Mouse (Mus musculus) ES-E14 (cell line): ENCODE measurements around the gene Dnah12. TPM values are rescaled to one million over a fixed set of nuclear protein-coding genes. Genes with fewer than 3 reads are reported as not detected.
A peak's percentile ranks its signal among the peaks of the same experiment; 100 is the strongest.
"Not testable (repeated sequence)": the region's sequence is repeated elsewhere in the genome, so short reads cannot be mapped to it uniquely, and the experiment has no call there.

ENCODE experiments used
- DNase-seq: peaks from one replicate; pipeline ENCODE4 v3.0.0-alpha.2; 2013; ENCODE audit warnings: low read depth, low spot score
- H3K27ac ChIP-seq: 2 replicates; pipeline ENCODE4 v1.5.1; 2012; ENCODE audit warnings: low read depth, mild to moderate bottlenecking, low read length, moderate library complexity, mixed read lengths; ENCODE audit not compliant: poor library complexity, insufficient read depth, severe bottlenecking
- H3K36me3 ChIP-seq: 2 replicates; pipeline ENCODE4 v1.6.1; 2012; ENCODE audit warnings: mild to moderate bottlenecking, low read length, moderate library complexity, mixed read lengths; ENCODE audit not compliant: control insufficient read depth, poor library complexity, insufficient read depth, severe bottlenecking
- H3K4me1 ChIP-seq, 2 experiments: fragments of 150-350 bp in 1 of 2; sonication (generic) in 1 of 2; 2 replicates each; pipeline ENCODE4 v1.6.1; 2012; ENCODE audit warnings: low read length in 2 of 2, mild to moderate bottlenecking in 1 of 2, mixed read lengths in 1 of 2; ENCODE audit not compliant: control insufficient read depth in 2 of 2, insufficient read depth in 2 of 2, poor library complexity in 1 of 2
- H3K4me3 ChIP-seq, 2 experiments: fragments of 150-350 bp in 1 of 2; sonication (generic) in 1 of 2; 2 replicates each; pipeline ENCODE4 v1.5.1; 2012; ENCODE audit warnings: low read length in 2 of 2, low read depth in 1 of 2, mild to moderate bottlenecking in 1 of 2, mixed read lengths in 1 of 2; ENCODE audit not compliant: insufficient read depth in 1 of 2, poor library complexity in 1 of 2, severe bottlenecking in 1 of 2
- H3K9ac ChIP-seq: 2 replicates; pipeline ENCODE4 v1.6.1; 2012; ENCODE audit warnings: low read depth, mild to moderate bottlenecking, low read length, mixed read lengths; ENCODE audit not compliant: poor library complexity, insufficient read depth, severe bottlenecking
- H3K9me3 ChIP-seq: fragments of 150-350 bp; sonication (generic); 2 replicates; pipeline ENCODE4 v1.6.1; 2012; ENCODE audit warnings: low read depth, mild to moderate bottlenecking, low read length; ENCODE audit not compliant: control insufficient read depth, insufficient read depth
- CHD2 ChIP-seq: IDR thresholded peaks from 2 replicates; pipeline ENCODE4 v1.6.1; 2014; ENCODE audit warnings: mild to moderate bottlenecking, low read depth, low read length, inconsistent platforms
- HCFC1 ChIP-seq: IDR thresholded peaks from 2 replicates; pipeline ENCODE4 v1.6.1; 2012; ENCODE audit warnings: low read length, inconsistent platforms, borderline replicate concordance; ENCODE audit not compliant: insufficient read depth
- MAFK ChIP-seq: IDR thresholded peaks from 2 replicates; pipeline ENCODE4 v1.6.1; 2014; ENCODE audit warnings: mild to moderate bottlenecking, low read depth, low read length, inconsistent platforms; ENCODE audit not compliant: insufficient read depth
- ZC3H11A ChIP-seq: IDR thresholded peaks from 2 replicates; pipeline ENCODE4 v1.6.1; 2012; ENCODE audit warnings: low read depth, mild to moderate bottlenecking, inconsistent platforms, low read length, borderline replicate concordance
- ZNF384 ChIP-seq: IDR thresholded peaks from 2 replicates; pipeline ENCODE4 v1.6.1; 2012; ENCODE audit warnings: low read depth, low read length, inconsistent platforms
- in situ Hi-C, 2 experiments: fragments of 600-800 bp; cut with MboI; formaldehyde crosslinking; loops; one replicate each; pipeline ENCODE4 v1.15.1; 2025; ENCODE audit warnings: low sequenced_read_pairs in 2 of 2, inconsistent platforms in 1 of 2; ENCODE audit not compliant: unreplicated experiment in 2 of 2
- total RNA-seq: library from RNA; depleted of rRNA; stranded (reverse); fragments of 300-350 nt; gene quantifications from 2 replicates; pipeline ENCODE4 v1.2.3, GENCODE M21; 2012

Dnah12 gene
- total RNA-seq, 1 experiment = 0.13 TPM

DNA sequence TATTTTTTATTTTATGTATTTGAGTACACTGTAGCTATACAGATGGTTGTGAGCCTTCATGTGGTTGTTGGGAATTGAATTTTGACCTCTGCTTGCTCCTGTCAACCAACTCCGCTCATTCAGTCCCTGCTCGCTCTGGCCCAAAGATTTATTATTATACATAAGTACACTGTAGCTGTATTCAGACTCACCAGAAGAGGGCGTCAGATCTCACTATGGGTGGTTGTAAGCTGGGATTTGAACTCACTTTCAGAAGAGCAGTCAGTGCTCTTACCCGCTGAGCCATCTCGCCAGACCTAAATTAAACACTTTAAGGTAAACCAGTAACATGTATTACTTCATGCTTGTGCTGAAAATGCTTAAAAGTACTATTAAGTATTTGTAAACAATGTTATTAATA lies 12.2 kb downstream of the Dnah12 start:
- H3K4me1 ChIP-seq, in situ Hi-C loops: not testable (repeated sequence)

DNA sequence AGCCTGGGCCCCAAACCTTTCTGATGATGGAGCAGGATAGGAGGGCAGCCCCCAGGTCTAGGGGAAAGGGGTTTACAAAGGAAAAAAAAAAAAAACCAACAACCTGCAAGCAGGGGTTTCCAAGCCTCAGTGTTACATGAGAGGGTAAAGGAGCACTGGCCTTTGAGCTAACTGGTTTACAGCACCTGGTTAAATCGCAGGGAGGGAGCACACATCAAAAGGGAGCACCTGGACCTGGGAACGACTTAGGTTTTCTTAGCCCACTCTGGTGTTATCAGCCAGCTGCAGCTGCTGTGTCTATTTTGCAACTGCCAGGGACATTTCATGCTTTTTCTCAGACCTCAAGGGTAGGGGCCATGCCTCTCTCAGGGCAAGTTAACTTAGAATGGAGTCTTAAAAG lies 26.6 kb downstream of the Dnah12 start:
- in situ Hi-C loops, H3K9ac ChIP-seq, H3K36me3 ChIP-seq, H3K4me3 ChIP-seq, H3K4me1 ChIP-seq, H3K9me3 ChIP-seq, DNase-seq, H3K27ac ChIP-seq: not testable (repeated sequence)

More for the DNA sequence above, 12.2 kb downstream of the Dnah12 start:
- not testable (repeated sequence) for H3K36me3 ChIP-seq, H3K27ac ChIP-seq, H3K9ac ChIP-seq, DNase-seq, H3K9me3 ChIP-seq
- peak overlapping the region in 1 of 2 experiments; percentile 74; a peak in 2 of 4 replicates for H3K4me3 ChIP-seq
- TF ChIP-seq ZC3H11A = 0 out of 2 replicates have a peak, but pooled peaks have one; percentile 10

DNA sequence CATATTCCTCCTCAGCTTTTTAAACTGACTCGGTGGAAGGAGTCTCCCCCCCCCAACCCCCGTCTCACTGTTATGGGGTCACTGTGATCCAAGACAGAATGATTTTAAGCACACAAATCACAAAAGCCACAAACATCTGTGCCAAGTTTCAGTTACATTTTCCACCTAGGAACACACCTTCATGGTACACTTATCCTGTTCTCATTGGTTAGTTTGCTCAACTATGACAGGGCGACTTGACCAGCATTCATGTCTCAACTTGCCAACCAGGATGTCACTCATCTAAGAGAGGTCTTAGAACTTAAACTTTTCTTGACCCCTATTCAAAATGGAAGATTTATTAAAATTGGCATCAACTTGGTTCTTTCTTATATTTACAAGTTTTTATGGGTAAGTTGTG lies 31.8 kb downstream of the Dnah12 start:
- TF ChIP-seq ZNF384 = no peak
- TF ChIP-seq ZC3H11A = no peak
- no peak for TF ChIP-seq HCFC1
- no peak for TF ChIP-seq CHD2
- TF ChIP-seq MAFK = no peak

DNA sequence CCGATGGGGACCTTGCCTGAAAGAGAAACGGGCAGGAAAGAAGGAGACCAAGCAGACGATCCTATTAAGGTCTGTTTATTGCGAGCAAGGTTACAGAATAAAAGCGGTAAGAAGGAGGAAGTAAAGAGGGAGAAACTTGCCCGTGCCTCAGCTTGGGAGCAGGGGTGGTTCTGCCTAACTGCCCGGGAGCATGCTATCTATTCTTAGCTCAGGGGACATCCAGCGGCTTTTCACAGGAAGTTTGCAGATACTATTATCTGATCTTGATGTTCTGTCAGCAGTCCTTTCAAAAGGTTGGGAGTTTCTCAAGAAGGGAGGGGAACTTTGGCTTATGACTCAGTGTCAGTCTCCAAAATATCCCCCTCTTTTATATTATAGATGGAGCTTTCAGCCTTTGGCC lies 65.5 kb downstream of the Dnah12 start:
- no peak for DNase-seq
- TF ChIP-seq ZNF384 (no peak), HCFC1 (no peak), CHD2 (no peak), ZC3H11A (no peak), MAFK (no peak)
- in situ Hi-C loops = no loop called here
- Histone ChIP-seq H3K9ac (no peak overlapping the region), H3K9me3 (no peaks in the 10 kb centered on the region), H3K27ac (no peak overlapping the region), H3K4me3 (no peak overlapping the region), H3K4me1 (no peaks in the 10 kb centered on the region), H3K36me3 (no peaks in the 10 kb centered on the region)

More for the DNA sequence above, 31.8 kb downstream of the Dnah12 start:
- DNase-seq = no peak
- in situ Hi-C loops = no loop called here
- Histone ChIP-seq H3K4me1 (no peaks in the 10 kb centered on the region), H3K9ac (no peak overlapping the region), H3K9me3 (no peaks in the 10 kb centered on the region), H3K4me3 (no peak overlapping the region), H3K36me3 (no peaks in the 10 kb centered on the region), H3K27ac (no peak overlapping the region)

DNA sequence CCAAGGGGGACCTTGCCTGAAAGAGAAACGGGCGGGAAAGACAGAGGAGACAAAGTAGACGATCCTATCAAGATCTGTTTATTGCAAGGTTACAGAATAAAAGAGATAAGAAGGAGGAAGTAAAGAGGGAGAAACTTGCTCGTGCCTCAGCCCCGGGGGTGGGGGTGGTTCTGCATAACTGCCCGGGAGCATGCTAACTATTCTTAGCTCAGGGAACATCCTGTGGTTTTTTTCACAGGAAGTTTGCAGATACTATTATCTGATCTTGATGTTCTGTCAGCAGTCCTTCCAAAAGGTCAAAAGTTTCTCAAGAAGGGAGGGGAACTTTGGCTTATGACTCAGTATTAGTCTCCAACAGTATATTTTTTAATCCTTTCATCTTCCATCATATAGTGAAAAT lies 71.8 kb downstream of the Dnah12 start:
- in situ Hi-C loops = no loop called here
- Histone ChIP-seq H3K27ac (no peak overlapping the region), H3K9ac (no peak overlapping the region), H3K36me3 (no peaks in the 10 kb centered on the region), H3K4me3 (no peak overlapping the region), H3K4me1 (no peaks in the 10 kb centered on the region), H3K9me3 (0 out of 2 replicates have a peak, but pooled peaks cover 3% of the 10 kb centered on the region)
- DNase-seq = no peak
- TF ChIP-seq MAFK (no peak), ZNF384 (no peak), ZC3H11A (no peak), CHD2 (no peak), HCFC1 (no peak)
